Mouse (Mus musculus) lung, postnatal 0 days (tissue): ENCODE results near the gene Nampt.

Source experiments
- CTCF ChIP-seq: IDR thresholded peaks from 2 replicates; pipeline ENCODE4 v1.5.1; 2016; ENCODE audit warnings: antibody characterized with exemption, mild to moderate bottlenecking
- EP300 ChIP-seq: IDR thresholded peaks from 2 replicates; pipeline ENCODE4 v1.6.1; 2016; ENCODE audit warnings: antibody characterized with exemption, mild to moderate bottlenecking, control low read depth

- TF ChIP-seq CTCF (no peak), EP300 (no peak)
Observed at GRCm38 (mm10) chr12:32795765-32796471, 23.4 kb upstream of the Nampt start.
